Mouse (Mus musculus): ENCODE measurements at regions not wholly inside any gene's neighbourhood (a gene's known extent, or its start where the extent isn't known, plus 50 kb on each side); places are given as distances from the start of the nearest gene placed in this dataset.

GRCm38 (mm10) chr10:108110197-108110596 is 51.8 kb upstream of the Ppp1r12a start:
- TF ChIP-seq CHD2 (IDR thresholded peaks at IDR 0.05; ENCODE audit: low read depth, low read length) (no peak), ZNF384 (IDR thresholded peaks at IDR 0.05; ENCODE audit: low read depth, low read length) (no peak), HCFC1 (IDR thresholded peaks at IDR 0.05; ENCODE audit: borderline replicate concordance, insufficient read depth, low read length) (no peak), ZC3H11A (IDR thresholded peaks at IDR 0.05; ENCODE audit: borderline replicate concordance, low read depth, low read length) (no peak), MAFK (IDR thresholded peaks at IDR 0.05; ENCODE audit: insufficient read depth, low read depth, low read length) (no peak)

All from ES-E14 (cell line).